Mouse (Mus musculus): ENCODE measurements around the gene Nisch. TPM values are rescaled to one million over a fixed set of nuclear protein-coding genes. Genes with fewer than 3 reads are reported as not detected.

Nisch gene
- polyA plus RNA-seq, 1 experiment from 2014 or later: 331 TPM

DNA sequence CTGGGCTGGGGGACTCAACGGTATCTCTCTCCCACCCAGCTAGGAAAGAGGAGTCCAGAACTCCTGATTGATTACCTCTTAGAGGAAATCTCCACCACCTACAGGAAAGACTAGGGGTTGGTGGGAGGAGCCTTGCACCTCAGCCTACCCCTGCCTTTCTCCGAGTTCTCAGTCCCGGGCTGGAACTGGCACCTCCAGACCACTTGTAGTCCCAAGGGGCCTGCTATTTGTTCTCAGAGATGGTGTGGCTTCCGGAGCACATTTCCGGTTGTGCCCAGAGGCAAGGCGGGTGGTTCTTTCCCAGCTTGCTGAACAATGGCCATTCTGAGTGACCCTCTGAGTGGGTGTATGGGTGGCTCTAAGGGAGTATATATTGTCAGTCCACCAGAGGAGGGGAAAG lies 11.5 kb upstream of the Nisch start:
- H3K4me2 ChIP-seq (ENCODE audit: low read depth, low read length): no peak overlapping the region
- H3K36me3 ChIP-seq (ENCODE audit: control insufficient read depth, insufficient read depth): no peaks in the 10 kb centered on the region
- no peaks in the 10 kb centered on the region for H3K27me3 ChIP-seq (ENCODE audit: control insufficient read depth, insufficient read depth, low read length)
- no peaks in the 10 kb centered on the region for H3K9me3 ChIP-seq (replicated peaks; ENCODE audit: control insufficient read depth, low read length)
- no peak overlapping the region for H3K4me3 ChIP-seq (ENCODE audit: low read length)
- no peak overlapping the region for H3K9ac ChIP-seq (ENCODE audit: low read length)
- WGBS: 47% methylated on average over 6 of the region's 6 CpGs
- H3K4me1 ChIP-seq (ENCODE audit: control insufficient read depth, insufficient read depth, low read length): peaks cover 41% of the 10 kb centered on the region
- no peak overlapping the region for H3K27ac ChIP-seq (ENCODE audit: low read length)
- ATAC-seq (replicated peaks; ENCODE audit: extremely low read depth, insufficient read depth, low FRiP score): no peak

DNA sequence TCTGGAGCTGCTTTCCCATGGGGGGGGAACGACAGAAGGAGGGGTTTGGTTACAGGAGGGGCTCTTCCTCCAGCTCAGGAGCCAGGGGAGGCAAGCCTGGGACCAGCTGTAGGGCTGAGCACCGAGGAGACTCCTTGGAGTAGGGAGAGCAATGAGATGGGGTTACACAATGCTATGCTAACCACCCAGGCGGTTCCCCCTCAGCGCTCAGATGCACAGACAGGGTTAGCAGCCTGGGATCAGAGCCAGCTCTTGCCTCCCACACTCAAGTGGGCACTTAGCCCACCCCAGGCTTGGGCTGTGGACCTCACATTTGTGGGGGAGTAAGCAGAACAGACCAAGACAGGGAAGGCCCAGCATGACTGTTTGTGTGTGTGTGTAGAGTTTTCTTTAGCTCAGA lies 10.2 kb upstream of the Nisch start:
- WGBS: 29% methylated on average over 4 of the region's 4 CpGs
- Histone ChIP-seq H3K4me1 (ENCODE audit: control insufficient read depth, insufficient read depth, low read length) (peaks cover 38% of the 10 kb centered on the region), H3K9ac (ENCODE audit: low read length) (peak overlapping the region; percentile 1; the same call in 1 of the 2 replicates)

DNA sequence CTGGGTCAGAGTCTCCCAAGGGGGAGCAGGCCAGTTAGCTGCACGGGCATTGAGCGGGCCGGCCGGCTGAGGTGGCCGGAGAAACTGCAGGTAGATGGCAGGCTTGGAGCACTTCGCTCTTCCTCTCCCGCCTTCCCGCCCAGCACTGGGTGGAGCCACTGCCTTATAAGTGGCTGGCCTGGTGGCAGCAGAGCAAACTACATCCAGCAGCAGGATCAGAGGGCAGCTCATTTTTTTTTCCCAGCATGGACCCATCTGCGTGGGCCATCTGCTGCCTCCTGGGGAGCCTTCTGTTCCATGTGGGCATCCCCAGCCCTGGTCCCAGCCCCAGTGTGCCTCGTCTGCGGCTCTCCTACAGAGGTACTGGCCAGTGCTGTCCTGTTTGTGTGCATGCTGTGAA lies 920 bp upstream of the Nisch start, which contains the start of gene Sema3g:
Sema3g (plus strand) TSS at position 195 of the 400 bp plus-strand sequence.
- Histone ChIP-seq H3K4me3 (ENCODE audit: low read length) (peak within 1 kb of the TSS; percentile 16; the same call in 1 of the 2 replicates), H3K4me2 (ENCODE audit: low read depth, low read length) (peak within 1 kb of the TSS; percentile 51), H3K9ac (ENCODE audit: low read length) (peak within 1 kb of the TSS; percentile 49), H3K9me3 (replicated peaks; ENCODE audit: control insufficient read depth, low read length) (no peaks in the 10 kb centered on the region), H3K4me1 (ENCODE audit: control insufficient read depth, insufficient read depth, low read length) (peaks cover 34% of the 10 kb centered on the region), H3K27ac (ENCODE audit: low read length) (peak within 1 kb of the TSS; percentile 36; the same call in 1 of the 2 replicates), H3K36me3 (ENCODE audit: control insufficient read depth, insufficient read depth) (no peaks in the 10 kb centered on the region), H3K27me3 (ENCODE audit: control insufficient read depth, insufficient read depth, low read length) (no peaks in the 10 kb centered on the region)
- WGBS: 8% methylated on average over 11 of the region's 11 CpGs
- ATAC-seq (replicated peaks; ENCODE audit: extremely low read depth, insufficient read depth, low FRiP score): peak; percentile 74

More for the DNA sequence above, 10.2 kb upstream of the Nisch start:
- ATAC-seq (replicated peaks; ENCODE audit: extremely low read depth, insufficient read depth, low FRiP score): peak; percentile 72
- peak overlapping the region; percentile 47 for H3K27ac ChIP-seq (ENCODE audit: low read length)
- no peaks in the 10 kb centered on the region for H3K9me3 ChIP-seq (replicated peaks; ENCODE audit: control insufficient read depth, low read length)
- no peaks in the 10 kb centered on the region for H3K27me3 ChIP-seq (ENCODE audit: control insufficient read depth, insufficient read depth, low read length)
- H3K36me3 ChIP-seq (ENCODE audit: control insufficient read depth, insufficient read depth): no peaks in the 10 kb centered on the region
- no peak overlapping the region for H3K4me3 ChIP-seq (ENCODE audit: low read length)
- H3K4me2 ChIP-seq (ENCODE audit: low read depth, low read length): no peak overlapping the region

GRCm38 (mm10) chr14:31215157-31216002 lies 1.4 kb downstream of the Nisch start:
- ATAC-seq (replicated peaks; ENCODE audit: extremely low read depth, insufficient read depth, low FRiP score): 0 out of 2 replicates have a peak, but pooled peaks have one; percentile 23

GRCm38 (mm10) chr14:31214684-31215083 lies 2.1 kb downstream of the Nisch start:
- no peak overlapping the region for H3K9ac ChIP-seq (ENCODE audit: low read length)
- ATAC-seq (replicated peaks; ENCODE audit: extremely low read depth, insufficient read depth, low FRiP score): no peak

More at GRCm38 (mm10) chr14:31215157-31216002, 1.4 kb downstream of the Nisch start:
- 28% methylated on average over 15 of the region's 15 CpGs for WGBS
- Histone ChIP-seq H3K9me3 (replicated peaks; ENCODE audit: control insufficient read depth, low read length) (no peaks in the 10 kb centered on the region), H3K4me2 (ENCODE audit: low read depth, low read length) (no peak overlapping the region; the same call in 1 of the 2 replicates), H3K36me3 (ENCODE audit: control insufficient read depth, insufficient read depth) (0 out of 2 replicates have a peak, but pooled peaks cover 2% of the 10 kb centered on the region), H3K27me3 (ENCODE audit: control insufficient read depth, insufficient read depth, low read length) (no peaks in the 10 kb centered on the region), H3K4me1 (ENCODE audit: control insufficient read depth, insufficient read depth, low read length) (peaks cover 48% of the 10 kb centered on the region), H3K9ac (ENCODE audit: low read length) (peak overlapping the region; percentile 34), H3K4me3 (ENCODE audit: low read length) (no peak overlapping the region), H3K27ac (ENCODE audit: low read length) (no peak overlapping the region)

GRCm38 (mm10) chr14:31213868-31214267 lies 2.9 kb downstream of the Nisch start:
- 48% methylated on average over 8 of the region's 8 CpGs for WGBS
- Histone ChIP-seq H3K4me3 (ENCODE audit: low read length) (no peak overlapping the region), H3K27ac (ENCODE audit: low read length) (peak overlapping the region; percentile 70), H3K4me1 (ENCODE audit: control insufficient read depth, insufficient read depth, low read length) (peaks cover 48% of the 10 kb centered on the region), H3K9me3 (replicated peaks; ENCODE audit: control insufficient read depth, low read length) (no peaks in the 10 kb centered on the region), H3K36me3 (ENCODE audit: control insufficient read depth, insufficient read depth) (peaks cover 2% of the 10 kb centered on the region; the same call in 1 of the 2 replicates), H3K27me3 (ENCODE audit: control insufficient read depth, insufficient read depth, low read length) (no peaks in the 10 kb centered on the region), H3K9ac (ENCODE audit: low read length) (peak overlapping the region; percentile 46; the same call in 1 of the 2 replicates), H3K4me2 (ENCODE audit: low read depth, low read length) (no peak overlapping the region)
- no peak for ATAC-seq (replicated peaks; ENCODE audit: extremely low read depth, insufficient read depth, low FRiP score)

More at GRCm38 (mm10) chr14:31214684-31215083, 2.1 kb downstream of the Nisch start:
- H3K9me3 ChIP-seq (replicated peaks; ENCODE audit: control insufficient read depth, low read length): no peaks in the 10 kb centered on the region
- H3K4me1 ChIP-seq (ENCODE audit: control insufficient read depth, insufficient read depth, low read length): peaks cover 48% of the 10 kb centered on the region
- no peak overlapping the region for H3K4me2 ChIP-seq (ENCODE audit: low read depth, low read length)
- peak overlapping the region; percentile 70; the same call in 1 of the 2 replicates for H3K27ac ChIP-seq (ENCODE audit: low read length)
- H3K4me3 ChIP-seq (ENCODE audit: low read length): no peak overlapping the region
- H3K36me3 ChIP-seq (ENCODE audit: control insufficient read depth, insufficient read depth): peaks cover 2% of the 10 kb centered on the region; the same call in 1 of the 2 replicates
- H3K27me3 ChIP-seq (ENCODE audit: control insufficient read depth, insufficient read depth, low read length): no peaks in the 10 kb centered on the region
- WGBS: 76% methylated on average over 3 of the region's 3 CpGs

DNA sequence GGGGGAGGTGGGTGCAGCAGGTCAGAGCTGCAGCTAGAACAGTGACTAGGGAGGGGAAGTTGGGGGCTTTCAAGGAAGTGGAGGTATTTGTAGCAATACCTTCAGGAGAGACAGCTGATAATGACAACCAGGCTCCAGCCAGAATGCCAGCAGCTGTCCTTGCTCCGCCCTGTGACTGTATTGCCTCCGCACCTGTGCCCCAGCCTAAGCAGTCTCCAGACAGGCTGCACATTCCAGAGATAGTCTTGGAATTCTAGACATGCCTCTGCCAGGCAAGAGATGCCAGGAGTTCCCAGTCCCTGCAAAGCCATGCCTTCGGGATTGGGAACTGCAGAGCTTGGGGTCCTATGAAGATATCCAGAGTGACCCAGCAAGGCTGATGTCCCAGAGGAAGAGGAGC lies 4.2 kb downstream of the Nisch start:
- H3K4me1 ChIP-seq (ENCODE audit: control insufficient read depth, insufficient read depth, low read length): peaks cover 45% of the 10 kb centered on the region
- no peaks in the 10 kb centered on the region for H3K27me3 ChIP-seq (ENCODE audit: control insufficient read depth, insufficient read depth, low read length)
- ATAC-seq (replicated peaks; ENCODE audit: extremely low read depth, insufficient read depth, low FRiP score): no peak

GRCm38 (mm10) chr14:31211854-31212253 lies 4.9 kb downstream of the Nisch start:
- peak overlapping the region; percentile 43 for H3K9ac ChIP-seq (ENCODE audit: low read length)
- peaks cover 2% of the 10 kb centered on the region; the same call in 1 of the 2 replicates for H3K36me3 ChIP-seq (ENCODE audit: control insufficient read depth, insufficient read depth)
- peaks cover 48% of the 10 kb centered on the region for H3K4me1 ChIP-seq (ENCODE audit: control insufficient read depth, insufficient read depth, low read length)
- H3K4me2 ChIP-seq (ENCODE audit: low read depth, low read length): peak overlapping the region; percentile 92
- no peaks in the 10 kb centered on the region for H3K27me3 ChIP-seq (ENCODE audit: control insufficient read depth, insufficient read depth, low read length)
- H3K9me3 ChIP-seq (replicated peaks; ENCODE audit: control insufficient read depth, low read length): no peaks in the 10 kb centered on the region
- ATAC-seq (replicated peaks; ENCODE audit: extremely low read depth, insufficient read depth, low FRiP score): no peak
- peak overlapping the region; percentile 70 for H3K27ac ChIP-seq (ENCODE audit: low read length)
- H3K4me3 ChIP-seq (ENCODE audit: low read length): peak overlapping the region; percentile 41
- whole genome bisulfite sequencing: 56% methylated on average over 6 of the region's 6 CpGs

More for the DNA sequence above, 4.2 kb downstream of the Nisch start:
- Histone ChIP-seq H3K9me3 (replicated peaks; ENCODE audit: control insufficient read depth, low read length) (no peaks in the 10 kb centered on the region), H3K4me2 (ENCODE audit: low read depth, low read length) (peak overlapping the region; percentile 92), H3K9ac (ENCODE audit: low read length) (peak overlapping the region; percentile 43), H3K27ac (ENCODE audit: low read length) (peak overlapping the region; percentile 70), H3K36me3 (ENCODE audit: control insufficient read depth, insufficient read depth) (peaks cover 2% of the 10 kb centered on the region; the same call in 1 of the 2 replicates), H3K4me3 (ENCODE audit: low read length) (0 out of 2 replicates have a peak overlapping the region, but pooled peaks have one; percentile 41)
- 36% methylated on average over 3 of the region's 3 CpGs for WGBS
